9 mouse cellular contexts compared by ENCODE assay signal in genomic region chr17:10309135-10309623, GRCm38 (mm10). TPM values are rescaled to one million over a fixed set of nuclear protein-coding genes. Genes with fewer than 3 reads are reported as not detected.
DNase-seq lines count a peak whose midpoint lies in the region; ATAC-seq lines count a peak whose summit lies in the region.
"Had no signal": no experiment of that assay in that cellular context is flagged by ENCODE, and none has a peak within 500 bp of the region (broad histone marks: within the 10 kb centered on the region; RNA-seq: fewer than 3 reads in every experiment).

No protein-coding gene starts in this region.

- H3K27me3 ChIP-seq in forebrain, embryonic 14.5 days (replicated peaks; ENCODE audit: control insufficient read depth, insufficient read depth, low read length), result no peaks in the 10 kb centered on the region
- no peaks in the 10 kb centered on the region for H3K27me3 ChIP-seq in hindbrain, embryonic 10.5 days (ENCODE audit: insufficient read depth, poor library complexity, severe bottlenecking)
- H3K27me3 ChIP-seq in neural tube, embryonic 11.5 days (ENCODE audit: control insufficient read depth, insufficient read depth, low read length), result no peaks in the 10 kb centered on the region

- H3K27ac ChIP-seq in forebrain, embryonic 14.5 days (ENCODE audit: low read depth, low read length), result no peak overlapping the region
- 0 out of 2 replicates have a peak overlapping the region, but pooled peaks have one; percentile 16 for H3K27ac ChIP-seq in hindbrain, embryonic 10.5 days
- H3K27ac ChIP-seq in neural tube, embryonic 11.5 days (ENCODE audit: low read depth, low read length), result no peak overlapping the region

- intact Hi-C loops in left cerebral cortex, postnatal 4 days (cut with DNase I), result no loop called here

- peak; percentile 43 for DNase-seq in left cerebral cortex, postnatal 4 days
- no peak for DNase-seq in left cerebral cortex, adult 18-20 months (ENCODE audit: low spot score in 2 of 2)
- DNase-seq in forebrain, embryonic 14.5 days (ENCODE audit: low spot score), result no peak
- DNase-seq in hindbrain, embryonic 10.5 days (ENCODE audit: low spot score), result peak; percentile 31
- peak; percentile 33 for DNase-seq in neural tube, embryonic 11.5 days (ENCODE audit: low spot score)
- no peak for DNase-seq in Muller cell, postnatal 12 days (ENCODE audit: inconsistent ontology term)
- no peak for DNase-seq in spleen, postnatal 36 days (ENCODE audit: low spot score in 2 of 2)
- no peak for DNase-seq in frontal cortex, postnatal 25 days (ENCODE audit: low spot score in 2 of 2)
- DNase-seq: lung, postnatal 14 days had no signal

- H3K4me2 ChIP-seq in forebrain, embryonic 14.5 days (ENCODE audit: low read length), result peak overlapping the region; percentile 29
- H3K4me2 ChIP-seq in neural tube, embryonic 11.5 days (ENCODE audit: low read depth), result peak overlapping the region; percentile 15; the same call in 1 of the 2 replicates

- ATAC-seq in forebrain, embryonic 14.5 days, result peak; percentile 54
- no peak for ATAC-seq in neural tube, embryonic 11.5 days (ENCODE audit: insufficient read depth, low FRiP score, low TSS enrichment)

- H3K9me3 ChIP-seq in forebrain, embryonic 14.5 days (replicated peaks; ENCODE audit: control insufficient read depth, low read length), result no peaks in the 10 kb centered on the region
- no peaks in the 10 kb centered on the region for H3K9me3 ChIP-seq in hindbrain, embryonic 10.5 days
- H3K9me3 ChIP-seq in neural tube, embryonic 11.5 days (ENCODE audit: control insufficient read depth, low read length), result no peaks in the 10 kb centered on the region

- H3K36me3 ChIP-seq in forebrain, embryonic 14.5 days (ENCODE audit: control insufficient read depth, insufficient read depth, low read length), result no peaks in the 10 kb centered on the region
- peaks cover 11% of the 10 kb centered on the region for H3K36me3 ChIP-seq in hindbrain, embryonic 10.5 days
- H3K36me3 ChIP-seq in neural tube, embryonic 11.5 days (ENCODE audit: control insufficient read depth, insufficient read depth, low read length), result no peaks in the 10 kb centered on the region

- H3K4me1 ChIP-seq in forebrain, embryonic 14.5 days (ENCODE audit: control insufficient read depth, insufficient read depth, low read length), result peaks cover 23% of the 10 kb centered on the region
- H3K4me1 ChIP-seq in hindbrain, embryonic 10.5 days (replicated peaks), result peaks cover 40% of the 10 kb centered on the region
- H3K4me1 ChIP-seq in neural tube, embryonic 11.5 days (ENCODE audit: control insufficient read depth, insufficient read depth, low read length), result peaks cover 12% of the 10 kb centered on the region; the same call in 1 of the 2 replicates

- WGBS in forebrain, embryonic 14.5 days, result 36% methylated on average over 4 of the region's 4 CpGs
- 23% methylated on average over 4 of the region's 4 CpGs for WGBS in hindbrain, embryonic 10.5 days
- 28% methylated on average over 4 of the region's 4 CpGs for WGBS in neural tube, embryonic 11.5 days

- 0 out of 2 replicates have a peak overlapping the region, but pooled peaks have one; percentile 33 for H3K9ac ChIP-seq in forebrain, embryonic 14.5 days (ENCODE audit: low read length)
- H3K9ac ChIP-seq in neural tube, embryonic 11.5 days (ENCODE audit: low read length), result no peak overlapping the region

- H3K4me3 ChIP-seq in forebrain, embryonic 14.5 days (ENCODE audit: low read depth, low read length), result no peak overlapping the region
- peak overlapping the region; percentile 27; the same call in 1 of the 2 replicates for H3K4me3 ChIP-seq in hindbrain, embryonic 10.5 days
- H3K4me3 ChIP-seq in neural tube, embryonic 11.5 days (ENCODE audit: low read depth, low read length), result no peak overlapping the region

RNA-seq across cellular contexts. Expression of gene Qk, which starts 10.5 kb away (rescaled TPM):
- total RNA-seq in left cerebral cortex, postnatal 4 days (2021), result 100 to 1,000 TPM; 247 to 250 TPM
- total RNA-seq in left cerebral cortex, adult 18-20 months (2021), result 100 to 1,000 TPM; 299 to 327 TPM
- 46.6 and 53.3 TPM in 2 replicates for polyA plus RNA-seq in forebrain, embryonic 14.5 days (2014; fragmentation: Nextera tagmentation; extraction: Ambion mirVana)
- polyA plus RNA-seq in hindbrain, embryonic 10.5 days (2016; fragmentation: Nextera tagmentation; extraction: Ambion mirVana), result 34.6 and 41.4 TPM in 2 replicates
- polyA plus RNA-seq in neural tube, embryonic 11.5 days (2014; fragmentation: Nextera tagmentation; extraction: Ambion mirVana), result 53.7 and 57.0 TPM in 2 replicates

Comparison
In these comparisons a context has a peak if more than half of its experiments do, and no peak if none do; other contexts are left out.
1. DNase-seq: peak in left cerebral cortex, postnatal 4 days (single experiment), hindbrain, embryonic 10.5 days (single experiment) and neural tube, embryonic 11.5 days (single experiment); none in left cerebral cortex, adult 18-20 months (0 of 2), forebrain, embryonic 14.5 days (single experiment), Muller cell, postnatal 12 days (single experiment), spleen, postnatal 36 days (0 of 2) and frontal cortex, postnatal 25 days (0 of 2).